Mouse (Mus musculus): ENCODE measurements around the gene Rnase2b. TPM values are rescaled to one million over a fixed set of nuclear protein-coding genes. Genes with fewer than 3 reads are reported as not detected.

The Rnase2b gene
- polyA plus RNA-seq, 1 experiment from 2014 or later: not detected

DNA sequence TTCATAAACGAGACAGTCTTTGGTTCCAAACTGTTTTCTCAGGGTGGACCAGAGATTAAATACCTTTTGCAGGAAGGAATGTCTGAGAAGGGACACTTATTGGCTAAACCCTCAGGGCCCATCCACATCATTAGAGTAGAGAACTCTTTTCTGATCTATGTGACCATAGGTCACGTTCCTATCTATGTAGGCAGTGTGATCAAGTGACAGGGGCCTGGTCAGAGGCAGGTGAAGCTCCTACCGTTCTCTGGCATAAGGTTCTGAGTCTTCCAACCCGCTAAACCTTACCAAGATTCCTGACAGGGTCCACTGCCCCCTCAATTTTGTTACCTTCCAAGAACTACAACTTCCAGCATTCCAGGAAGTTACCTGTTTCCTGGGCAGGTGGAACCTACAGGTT, 19.9 kb upstream of the Rnase2b start:
- H3K27ac ChIP-seq: no peak overlapping the region
- H3K9me3 ChIP-seq (replicated peaks): no peaks in the 10 kb centered on the region
- WGBS: 90% methylated on average over 4 of the region's 4 CpGs
- H3K9ac ChIP-seq: no peak overlapping the region
- ATAC-seq (replicated peaks; ENCODE audit: low FRiP score): no peak
- H3K4me2 ChIP-seq: no peak overlapping the region
- no peaks in the 10 kb centered on the region for H3K4me1 ChIP-seq
- no peaks in the 10 kb centered on the region for H3K27me3 ChIP-seq
- no peaks in the 10 kb centered on the region for H3K36me3 ChIP-seq
- H3K4me3 ChIP-seq (replicated peaks): no peak overlapping the region

DNA sequence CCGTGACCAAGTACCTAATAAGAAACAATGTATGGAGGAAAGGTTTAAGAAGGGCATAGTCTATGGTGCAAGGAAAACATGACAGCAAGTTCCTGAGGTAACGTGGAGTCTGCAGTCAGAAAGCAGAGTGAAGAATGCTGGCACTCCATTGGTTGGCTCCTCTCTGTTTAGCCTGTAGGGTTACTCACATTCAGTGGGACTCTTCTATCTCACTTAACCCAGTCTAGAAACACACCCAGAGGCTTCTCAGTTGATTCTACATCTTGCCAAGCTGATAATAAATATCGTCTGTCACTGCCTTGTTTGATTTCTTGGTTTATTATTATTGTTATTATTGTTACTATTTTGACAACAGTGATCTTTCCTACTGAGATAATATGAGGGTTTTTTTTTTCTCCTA, 19.5 kb upstream of the Rnase2b start:
- no peak overlapping the region for H3K4me2 ChIP-seq
- no peak for ATAC-seq (replicated peaks; ENCODE audit: low FRiP score)
- no peak overlapping the region for H3K27ac ChIP-seq
- no peak overlapping the region for H3K9ac ChIP-seq
- WGBS: 82% methylated on average over 3 of the region's 3 CpGs
- no peaks in the 10 kb centered on the region for H3K4me1 ChIP-seq
- H3K36me3 ChIP-seq: no peaks in the 10 kb centered on the region
- no peaks in the 10 kb centered on the region for H3K9me3 ChIP-seq (replicated peaks)
- H3K4me3 ChIP-seq (replicated peaks): no peak overlapping the region
- no peaks in the 10 kb centered on the region for H3K27me3 ChIP-seq

DNA sequence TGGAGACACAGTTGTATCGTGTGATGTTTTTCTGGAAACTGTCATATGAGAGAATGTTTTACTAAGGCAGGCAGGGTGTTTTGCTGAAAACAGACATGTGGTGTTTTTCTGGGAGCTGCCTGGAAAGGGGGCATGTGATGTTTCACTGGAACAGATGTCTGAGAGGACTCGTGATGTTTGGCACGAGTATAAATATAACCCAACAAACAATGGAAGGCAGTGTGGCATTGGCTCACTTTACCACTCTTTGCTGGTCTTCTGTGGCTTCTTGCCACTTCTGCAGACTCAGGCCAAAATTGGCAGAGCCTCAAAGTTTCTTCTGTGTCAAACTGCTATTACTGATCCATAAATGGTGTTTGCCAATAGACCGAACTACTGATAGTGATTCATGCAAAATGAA, 18.8 kb upstream of the Rnase2b start:
- Histone ChIP-seq H3K27me3 (no peaks in the 10 kb centered on the region), H3K36me3 (no peaks in the 10 kb centered on the region), H3K27ac (no peak overlapping the region), H3K4me1 (no peaks in the 10 kb centered on the region), H3K4me3 (replicated peaks) (no peak overlapping the region), H3K9me3 (replicated peaks) (no peaks in the 10 kb centered on the region), H3K4me2 (no peak overlapping the region), H3K9ac (no peak overlapping the region)
- WGBS: 67% methylated on average over 4 of the region's 4 CpGs
- no peak for ATAC-seq (replicated peaks; ENCODE audit: low FRiP score)

DNA sequence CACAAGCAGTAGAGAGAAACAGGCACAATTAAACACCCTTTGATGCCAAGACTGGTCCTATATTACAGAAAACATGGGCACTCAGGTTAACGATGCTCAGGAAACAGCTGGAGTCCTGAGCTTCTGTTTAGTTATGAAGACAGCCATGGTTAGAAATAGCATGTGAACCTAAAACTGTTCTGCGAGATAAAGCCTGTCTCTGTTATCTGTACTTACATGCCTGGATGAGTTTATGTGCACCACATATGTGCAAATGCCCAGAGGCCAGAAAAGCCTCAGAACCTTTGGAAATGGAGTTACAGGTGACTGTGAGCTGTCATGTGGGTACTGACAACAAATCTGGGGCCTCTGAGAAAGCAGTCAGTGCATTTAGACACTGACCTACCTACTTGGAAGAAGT, 18.1 kb upstream of the Rnase2b start:
- H3K4me1 ChIP-seq: no peaks in the 10 kb centered on the region
- no peak for ATAC-seq (replicated peaks; ENCODE audit: low FRiP score)
- 69% methylated on average over 2 of the region's 2 CpGs for WGBS
- H3K36me3 ChIP-seq: no peaks in the 10 kb centered on the region
- H3K4me3 ChIP-seq (replicated peaks): no peak overlapping the region
- no peak overlapping the region for H3K9ac ChIP-seq
- H3K27ac ChIP-seq: no peak overlapping the region
- H3K4me2 ChIP-seq: no peak overlapping the region
- no peaks in the 10 kb centered on the region for H3K27me3 ChIP-seq
- H3K9me3 ChIP-seq (replicated peaks): no peaks in the 10 kb centered on the region

DNA sequence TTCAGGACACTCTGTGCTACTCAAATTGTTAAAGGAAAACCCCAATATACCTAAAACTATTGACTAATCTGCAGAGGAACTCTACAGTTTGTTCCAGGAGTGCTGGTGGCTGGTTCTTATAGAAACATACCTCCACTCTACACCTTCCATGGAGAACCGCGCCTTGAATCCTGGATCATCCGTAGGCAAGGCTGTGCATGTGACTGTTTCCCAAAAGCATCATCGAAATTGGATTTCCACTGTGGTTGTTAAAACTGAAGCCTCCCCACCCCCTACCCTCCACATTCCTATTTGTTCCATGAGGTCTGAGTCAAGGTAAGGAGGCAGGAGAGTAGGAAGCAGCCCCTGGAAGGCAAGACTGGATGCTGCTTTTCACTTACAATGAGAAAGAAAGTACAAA, 17.6 kb upstream of the Rnase2b start:
- H3K9me3 ChIP-seq (replicated peaks): no peaks in the 10 kb centered on the region
- no peak overlapping the region for H3K27ac ChIP-seq
- no peak for ATAC-seq (replicated peaks; ENCODE audit: low FRiP score)
- WGBS: 95% methylated on average over 4 of the region's 4 CpGs
- H3K36me3 ChIP-seq: no peaks in the 10 kb centered on the region
- no peaks in the 10 kb centered on the region for H3K27me3 ChIP-seq
- no peaks in the 10 kb centered on the region for H3K4me1 ChIP-seq
- H3K4me3 ChIP-seq (replicated peaks): no peak overlapping the region
- H3K9ac ChIP-seq: no peak overlapping the region
- no peak overlapping the region for H3K4me2 ChIP-seq

- no peak overlapping the region for H3K27ac ChIP-seq
- H3K4me1 ChIP-seq: no peaks in the 10 kb centered on the region
- no peaks in the 10 kb centered on the region for H3K27me3 ChIP-seq
- H3K9ac ChIP-seq: no peak overlapping the region
- no peak overlapping the region for H3K4me3 ChIP-seq (replicated peaks)
- H3K36me3 ChIP-seq: no peaks in the 10 kb centered on the region
- WGBS: 71% methylated on average over 6 of the region's 6 CpGs
- no peaks in the 10 kb centered on the region for H3K9me3 ChIP-seq (replicated peaks)
- no peak for ATAC-seq (replicated peaks; ENCODE audit: low FRiP score)
- no peak overlapping the region for H3K4me2 ChIP-seq
Measured at GRCm38 (mm10) chr14:51145521-51145920, 16.5 kb upstream of the Rnase2b start.

DNA sequence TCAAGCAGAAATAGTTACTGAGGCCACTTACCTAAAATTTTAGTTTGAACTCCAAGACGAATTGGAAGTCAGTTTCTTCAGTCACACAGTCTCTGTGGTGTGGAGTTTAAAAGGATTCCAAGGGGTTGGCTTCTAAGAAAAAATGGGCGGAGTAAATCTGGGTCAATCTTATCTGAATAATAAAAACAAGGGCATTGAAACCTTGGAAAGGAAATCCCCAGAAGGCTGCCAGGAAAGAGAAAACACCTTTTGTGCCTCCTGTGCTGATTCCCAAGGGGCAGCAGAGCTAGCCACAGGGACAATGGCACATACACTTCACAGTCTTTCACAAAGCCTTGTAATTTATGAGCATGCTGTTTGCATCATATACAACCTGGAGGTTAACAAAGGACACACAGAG, 15.4 kb upstream of the Rnase2b start, which contains the start of gene Rnase1:
Gene Rnase1 (minus strand): TSS at position 101 of the 400 bp plus-strand sequence.
- ATAC-seq (replicated peaks; ENCODE audit: low FRiP score): no peak
- Histone ChIP-seq H3K27ac (no peak within 1 kb of the TSS), H3K4me1 (no peaks in the 10 kb centered on the region), H3K36me3 (no peaks in the 10 kb centered on the region), H3K9ac (no peak within 1 kb of the TSS), H3K9me3 (replicated peaks) (no peaks in the 10 kb centered on the region), H3K27me3 (no peaks in the 10 kb centered on the region), H3K4me3 (replicated peaks) (no peak within 1 kb of the TSS), H3K4me2 (no peak within 1 kb of the TSS)
- WGBS: 76% methylated on average over 2 of the region's 2 CpGs

DNA sequence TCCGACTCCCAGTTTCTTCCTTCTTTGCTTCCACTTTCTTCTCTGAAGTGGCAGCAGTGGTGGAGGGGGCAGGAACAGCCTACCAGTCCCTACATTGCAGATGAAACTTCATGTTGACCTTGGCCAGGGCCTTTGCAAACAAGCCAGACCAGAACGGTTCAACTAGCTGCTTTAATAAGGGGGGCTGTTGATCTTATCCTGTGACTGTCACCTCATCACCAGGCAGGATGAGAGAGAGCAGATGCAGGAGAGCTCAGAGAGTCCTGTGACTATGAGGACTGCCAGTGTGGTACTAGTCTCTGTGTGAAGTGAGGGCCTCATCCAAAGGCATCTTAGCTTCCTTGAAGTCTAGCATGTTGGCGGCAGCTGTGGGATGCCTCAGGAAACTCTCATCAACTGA, 14.1 kb upstream of the Rnase2b start:
- Histone ChIP-seq H3K4me1 (no peaks in the 10 kb centered on the region), H3K27me3 (no peaks in the 10 kb centered on the region), H3K4me3 (replicated peaks) (no peak overlapping the region), H3K9ac (no peak overlapping the region), H3K4me2 (no peak overlapping the region), H3K36me3 (no peaks in the 10 kb centered on the region), H3K27ac (no peak overlapping the region), H3K9me3 (replicated peaks) (no peaks in the 10 kb centered on the region)
- 70% methylated on average over 3 of the region's 3 CpGs for WGBS
- ATAC-seq (replicated peaks; ENCODE audit: low FRiP score): no peak

GRCm38 (mm10) chr14:51149164-51149563, 12.9 kb upstream of the Rnase2b start:
- Histone ChIP-seq H3K4me3 (replicated peaks) (no peak overlapping the region), H3K4me2 (no peak overlapping the region), H3K9ac (no peak overlapping the region), H3K36me3 (no peaks in the 10 kb centered on the region), H3K9me3 (replicated peaks) (no peaks in the 10 kb centered on the region), H3K27ac (no peak overlapping the region), H3K27me3 (no peaks in the 10 kb centered on the region), H3K4me1 (no peaks in the 10 kb centered on the region)
- peak; percentile 52 for ATAC-seq (replicated peaks; ENCODE audit: low FRiP score)
- 26% methylated on average over 5 of the region's 5 CpGs for WGBS

DNA sequence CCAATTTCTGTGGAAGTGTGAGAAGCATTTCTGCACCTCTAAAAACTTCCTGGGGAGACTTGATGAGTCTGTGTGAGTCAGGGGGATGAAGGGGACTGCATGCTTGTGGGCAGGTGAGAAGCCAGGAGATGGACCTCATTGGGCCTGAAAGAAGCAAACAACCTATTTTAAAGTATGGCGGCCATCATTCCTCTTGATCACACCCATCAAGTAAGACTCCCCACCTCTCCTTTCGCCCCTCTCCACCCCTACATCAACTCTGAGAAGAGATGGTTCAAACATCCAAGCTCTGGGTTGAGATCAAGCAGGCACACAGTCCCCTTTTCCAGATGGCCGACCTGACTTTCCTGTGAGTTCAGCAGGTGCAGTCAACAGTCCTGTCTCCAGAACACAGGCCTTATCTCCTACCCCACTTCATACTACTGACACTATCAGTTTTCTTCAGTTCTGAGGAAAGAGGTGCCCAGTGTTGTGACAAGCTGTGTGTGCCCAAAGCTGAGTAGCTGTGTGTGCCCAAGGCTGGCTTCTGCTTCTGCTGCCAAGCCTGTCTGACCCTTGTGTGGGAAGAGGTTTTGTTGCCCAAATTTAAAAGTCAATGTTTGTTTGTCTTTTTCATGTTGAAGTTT, 11.7 kb upstream of the Rnase2b start:
- no peak overlapping the region for H3K4me2 ChIP-seq
- H3K36me3 ChIP-seq: no peaks in the 10 kb centered on the region
- H3K4me1 ChIP-seq: no peaks in the 10 kb centered on the region
- no peaks in the 10 kb centered on the region for H3K27me3 ChIP-seq
- no peak overlapping the region for H3K27ac ChIP-seq
- H3K4me3 ChIP-seq (replicated peaks): no peak overlapping the region
- no peak overlapping the region for H3K9ac ChIP-seq
- no peaks in the 10 kb centered on the region for H3K9me3 ChIP-seq (replicated peaks)
- no peak for ATAC-seq (replicated peaks; ENCODE audit: low FRiP score)
- WGBS: 85% methylated on average over 3 of the region's 3 CpGs

DNA sequence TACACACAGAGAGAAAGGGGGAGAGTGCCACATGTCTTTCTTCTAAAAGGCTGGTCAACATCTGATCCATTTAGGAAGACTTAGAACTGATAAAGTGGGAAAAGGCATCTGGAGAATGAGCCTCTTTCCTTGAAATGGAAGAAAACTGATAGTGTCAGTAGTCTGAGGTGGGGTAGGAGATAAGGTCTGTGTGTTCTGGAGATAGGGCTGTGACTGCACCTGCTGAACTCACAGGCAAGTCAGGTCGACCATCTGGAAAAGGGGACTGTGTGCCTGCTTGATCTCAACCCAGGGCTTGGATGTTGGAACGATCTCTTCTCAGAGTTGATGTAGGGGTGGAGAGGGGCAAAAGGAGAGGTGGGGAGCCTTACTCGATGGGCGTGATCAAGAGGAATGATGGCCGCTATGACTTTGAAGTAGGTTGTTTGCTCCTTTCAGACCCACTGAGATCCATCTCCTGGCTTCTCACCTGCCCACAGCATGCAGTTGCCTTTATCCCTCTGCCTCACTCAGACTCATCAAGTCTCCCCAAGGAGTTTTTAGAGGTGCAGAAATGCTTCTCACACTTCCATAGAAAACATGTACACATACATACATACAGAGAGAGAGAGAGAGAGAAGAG, 9.7 kb upstream of the Rnase2b start:
- H3K36me3 ChIP-seq: no peaks in the 10 kb centered on the region
- H3K9ac ChIP-seq: no peak overlapping the region
- H3K4me1 ChIP-seq: 0 out of 2 replicates have a peak, but pooled peaks cover 10% of the 10 kb centered on the region
- H3K4me3 ChIP-seq (replicated peaks): no peak overlapping the region
- no peak overlapping the region for H3K4me2 ChIP-seq
- no peak overlapping the region for H3K27ac ChIP-seq
- no peak for ATAC-seq (replicated peaks; ENCODE audit: low FRiP score)
- no peaks in the 10 kb centered on the region for H3K27me3 ChIP-seq
- no peaks in the 10 kb centered on the region for H3K9me3 ChIP-seq (replicated peaks)
- 76% methylated on average over 5 of the region's 5 CpGs for WGBS

DNA sequence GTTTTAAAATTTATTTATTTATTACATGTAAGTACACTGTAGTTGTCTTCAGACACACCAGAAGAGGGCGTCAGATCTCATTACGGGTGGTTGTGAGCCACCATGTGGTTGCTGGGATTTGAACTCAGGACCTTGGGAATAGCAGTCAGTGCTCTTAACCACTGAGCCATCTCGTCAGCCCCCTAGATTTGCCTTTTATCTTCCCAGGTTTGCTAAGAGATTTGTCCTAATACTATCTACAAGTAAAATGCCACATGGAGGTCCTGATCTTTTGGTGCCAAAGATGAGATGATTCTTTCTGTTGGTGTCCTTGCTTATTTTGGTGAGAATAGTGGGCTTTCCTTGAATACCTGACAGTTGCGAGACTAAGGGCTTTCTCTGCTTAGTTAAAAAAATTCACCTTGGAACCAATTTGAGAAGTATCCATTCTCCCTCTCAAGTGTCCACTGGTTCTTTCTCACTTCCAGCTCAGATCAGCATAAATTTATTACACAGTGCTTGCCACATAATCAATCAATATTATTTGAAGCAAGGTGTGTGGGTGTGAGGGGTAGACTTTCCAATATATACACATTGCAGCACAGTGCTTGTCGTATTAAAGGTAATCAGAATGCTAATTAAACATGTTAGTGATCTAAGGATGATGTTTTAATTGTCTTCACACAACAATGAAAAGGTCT, 5.9 kb upstream of the Rnase2b start:
- 64% methylated on average over 5 of the region's 5 CpGs for WGBS
- Histone ChIP-seq H3K4me1 (0 out of 2 replicates have a peak, but pooled peaks cover 10% of the 10 kb centered on the region), H3K4me2 (no peak overlapping the region), H3K27me3 (no peaks in the 10 kb centered on the region), H3K36me3 (no peaks in the 10 kb centered on the region), H3K9me3 (replicated peaks) (no peaks in the 10 kb centered on the region), H3K9ac (no peak overlapping the region), H3K4me3 (replicated peaks) (no peak overlapping the region), H3K27ac (no peak overlapping the region)
- ATAC-seq (replicated peaks; ENCODE audit: low FRiP score): peak; percentile 56

Data from kidney, embryonic 15.5 days (tissue).